Mouse (Mus musculus) CD4-positive, CD25-positive, alpha-beta regulatory T cell, adult 4 months (primary cell): ENCODE measurements around the gene Lrrc49. TPM values are rescaled to one million over a fixed set of nuclear protein-coding genes. Genes with fewer than 3 reads are reported as not detected.

ENCODE experiments used
- ATAC-seq: one replicate; pipeline ENCODE4 v1.8.0; 2017
- polyA plus RNA-seq, 2 experiments: library from polyadenylated mRNA; unstranded; fragments of 100-300 nt; shearing (Covaris generic); gene quantifications; one replicate each; pipeline ENCODE4 v1.2.1; 2017

Lrrc49 gene
- polyA plus RNA-seq, result 1 to 10 TPM; 1.8 to 2.1 TPM

GRCm38 (mm10) chr9:60687891-60688324 is at the start of gene Lrrc49:
Gene Lrrc49, minus strand, starts transcription at chr9:60688158.
- peak; percentile 88 for ATAC-seq

- ATAC-seq, result no peak
These were observed 46.4 kb upstream of the Lrrc49 start for GRCm38 (mm10) chr9:60734321-60734720.

DNA sequence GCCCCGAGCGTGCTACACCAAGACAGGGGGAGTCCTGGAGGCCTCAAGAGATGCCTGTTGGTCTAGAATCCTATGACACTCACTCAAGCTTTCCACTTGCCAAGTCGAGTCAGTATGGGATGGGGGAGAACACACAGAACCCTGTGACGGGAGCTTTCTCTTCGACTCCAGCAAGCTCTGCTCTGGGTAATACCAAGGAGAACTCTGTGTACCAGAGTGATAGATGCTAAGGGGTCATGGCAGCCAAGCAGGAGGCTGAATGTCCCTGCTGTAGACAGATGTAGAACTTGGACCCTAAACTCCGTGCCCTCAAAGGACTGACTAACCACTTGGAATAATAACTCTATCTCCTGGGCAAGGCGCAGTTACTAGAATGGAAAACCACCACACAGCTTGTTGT is 37.0 kb upstream of the Lrrc49 start:
- ATAC-seq, result no peak

- ATAC-seq, result no peak
These were observed 31.7 kb upstream of the Lrrc49 start for GRCm38 (mm10) chr9:60719687-60720086.

DNA sequence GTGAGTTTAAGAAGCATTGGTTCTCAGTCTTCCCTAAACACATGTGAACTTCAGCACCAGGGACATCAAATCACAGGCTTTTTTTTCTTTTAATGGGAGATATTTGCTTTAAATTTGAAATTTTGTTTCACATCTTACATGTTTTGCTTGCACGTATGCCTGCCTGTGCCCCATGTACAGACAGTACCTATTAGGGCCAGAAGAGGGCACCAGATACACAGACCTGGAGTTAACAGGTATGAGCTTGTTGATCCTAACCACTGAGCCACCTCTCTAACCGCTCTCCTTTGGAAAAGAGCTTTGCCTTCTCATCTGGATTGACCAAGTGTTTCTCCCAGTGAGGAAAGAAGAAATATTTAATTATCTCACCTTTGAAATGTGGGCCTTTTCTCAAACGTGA is 30.3 kb upstream of the Lrrc49 start:
- no peak for ATAC-seq

DNA sequence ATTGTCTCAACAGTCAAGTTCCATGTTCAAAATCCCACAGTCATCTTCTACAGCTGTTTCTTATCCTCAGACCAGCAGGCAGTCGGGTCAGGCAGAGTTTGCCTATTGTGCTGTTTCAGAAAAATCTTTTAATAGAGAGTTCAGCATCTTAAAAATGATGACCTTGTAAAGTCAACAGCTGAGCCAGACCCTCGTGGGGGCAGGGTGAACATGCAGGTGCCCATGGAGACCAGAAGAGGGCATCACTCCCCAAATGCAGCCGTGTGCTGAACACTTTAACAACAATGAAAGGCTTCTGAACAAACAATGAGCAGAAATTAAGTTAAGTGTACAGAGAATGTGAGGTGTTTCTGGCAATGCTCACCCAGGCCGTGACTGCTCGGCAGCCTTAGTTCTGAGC is 27.9 kb upstream of the Lrrc49 start:
- no peak for ATAC-seq

GRCm38 (mm10) chr9:60715271-60715670 is 27.3 kb upstream of the Lrrc49 start:
- no peak for ATAC-seq

DNA sequence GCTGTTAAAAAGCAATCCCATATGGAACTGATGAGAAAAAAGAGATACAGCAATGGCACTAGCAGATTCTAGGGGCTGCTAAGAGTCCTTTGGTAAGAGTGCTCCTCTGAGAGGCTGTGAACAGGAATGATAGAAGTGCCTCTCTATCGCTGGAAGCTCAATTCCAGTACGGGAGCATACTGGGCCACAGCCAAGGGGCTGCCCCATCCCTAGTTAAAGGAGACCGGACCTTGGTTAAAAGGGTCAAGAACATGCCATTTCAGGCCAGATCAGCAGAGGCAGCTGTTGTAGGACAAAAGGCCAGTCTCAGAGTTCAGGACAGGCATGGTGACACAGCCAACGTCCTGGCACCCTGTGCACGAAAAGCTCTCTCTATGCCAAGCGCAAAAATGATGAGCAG is 26.2 kb upstream of the Lrrc49 start:
- no peak for ATAC-seq

- no peak for ATAC-seq
These were observed 25.7 kb upstream of the Lrrc49 start for GRCm38 (mm10) chr9:60713616-60714015.

GRCm38 (mm10) chr9:60712771-60713541 is 25.0 kb upstream of the Lrrc49 start, which contains the start of gene Larp6:
Gene Larp6, plus strand, starts transcription at chr9:60712989.
- ATAC-seq, result no peak

GRCm38 (mm10) chr9:60712011-60712410 is 24.1 kb upstream of the Lrrc49 start:
- no peak for ATAC-seq

DNA sequence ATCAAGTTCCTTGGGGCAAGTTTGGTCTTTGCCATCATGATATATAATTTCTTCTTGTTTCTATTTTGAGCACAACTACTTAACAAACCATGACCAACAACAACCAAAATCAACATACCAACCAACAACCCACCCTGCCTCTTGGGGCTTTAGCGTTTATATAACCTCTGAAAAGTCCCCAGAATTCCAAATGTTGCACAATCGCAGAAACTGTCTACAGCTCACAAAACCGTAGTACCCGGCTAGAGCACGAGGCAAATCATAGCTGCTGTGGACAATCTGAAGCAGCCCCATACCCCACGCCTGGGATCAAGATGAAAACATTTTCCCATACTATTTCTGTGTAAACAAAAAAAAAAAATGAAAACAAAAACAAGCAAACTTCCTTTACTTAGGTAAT is 21.8 kb upstream of the Lrrc49 start:
- ATAC-seq, result no peak

GRCm38 (mm10) chr9:60708606-60709005 is 20.6 kb upstream of the Lrrc49 start:
- no peak for ATAC-seq

GRCm38 (mm10) chr9:60707594-60707993 is 19.6 kb upstream of the Lrrc49 start:
- no peak for ATAC-seq

DNA sequence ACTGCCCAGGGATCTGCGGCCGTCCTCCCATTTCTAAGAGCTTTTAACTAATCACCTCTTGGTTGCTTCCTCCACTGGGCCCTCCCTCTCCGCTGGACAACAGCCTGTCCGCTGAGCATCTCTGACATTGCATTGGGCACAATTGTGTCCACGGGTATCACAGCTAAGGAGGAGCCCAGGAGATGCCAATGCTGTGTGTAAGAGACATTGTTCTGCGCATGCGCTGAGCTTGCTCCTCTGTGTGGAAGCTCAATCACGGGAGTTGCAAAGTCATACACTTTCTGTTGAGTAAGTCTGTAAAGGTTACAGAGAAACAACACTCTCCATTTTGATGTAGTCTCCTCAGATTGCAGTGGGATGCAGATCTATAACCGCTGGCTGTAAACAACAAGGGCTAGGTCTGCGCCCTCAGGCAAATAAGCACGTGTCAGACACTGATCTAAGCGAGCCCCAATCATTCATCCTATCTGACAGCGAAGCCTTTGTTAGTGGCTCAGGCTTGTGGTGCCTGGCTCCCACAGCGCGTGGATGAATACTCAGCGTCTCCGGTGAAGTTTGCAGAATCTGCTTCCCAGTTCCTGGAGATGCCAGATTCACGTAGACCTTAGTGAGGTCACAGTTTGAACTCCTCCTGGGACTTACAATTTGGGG is 11.7 kb upstream of the Lrrc49 start:
- no peak for ATAC-seq

DNA sequence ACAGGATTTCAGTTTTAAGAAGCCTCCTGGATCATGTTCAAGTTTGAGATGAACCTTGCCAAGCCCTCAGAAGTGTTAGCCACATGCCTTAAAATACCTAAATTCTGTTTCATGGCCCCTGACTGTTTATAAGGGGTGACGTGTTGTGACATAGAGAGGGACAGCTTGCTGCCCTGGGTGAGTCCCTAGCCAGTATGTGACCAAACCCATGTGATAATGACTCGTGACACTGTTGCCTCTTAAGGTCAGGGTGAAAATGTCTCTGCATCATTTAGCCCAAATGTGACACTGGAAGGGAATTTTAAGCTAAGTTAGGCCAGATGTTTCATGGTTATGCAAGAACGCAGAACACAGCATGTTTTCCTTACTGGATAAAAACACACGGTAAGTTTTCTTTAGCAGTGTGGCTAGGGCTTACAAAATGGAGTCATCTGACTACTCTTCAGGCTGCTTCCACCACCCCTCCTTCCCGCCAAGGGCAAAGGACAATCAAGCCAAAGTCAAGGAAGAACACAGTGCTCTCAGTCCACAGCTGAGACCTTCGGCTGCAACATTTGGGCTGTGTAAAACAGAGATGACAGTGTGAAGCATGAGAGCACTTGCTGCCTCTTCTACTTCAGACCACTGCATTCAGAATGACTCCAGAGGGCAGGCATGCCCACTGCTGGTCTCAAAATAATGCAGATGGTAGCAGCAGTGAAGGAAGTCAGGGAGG is 8.5 kb upstream of the Lrrc49 start:
- ATAC-seq, result no peak

DNA sequence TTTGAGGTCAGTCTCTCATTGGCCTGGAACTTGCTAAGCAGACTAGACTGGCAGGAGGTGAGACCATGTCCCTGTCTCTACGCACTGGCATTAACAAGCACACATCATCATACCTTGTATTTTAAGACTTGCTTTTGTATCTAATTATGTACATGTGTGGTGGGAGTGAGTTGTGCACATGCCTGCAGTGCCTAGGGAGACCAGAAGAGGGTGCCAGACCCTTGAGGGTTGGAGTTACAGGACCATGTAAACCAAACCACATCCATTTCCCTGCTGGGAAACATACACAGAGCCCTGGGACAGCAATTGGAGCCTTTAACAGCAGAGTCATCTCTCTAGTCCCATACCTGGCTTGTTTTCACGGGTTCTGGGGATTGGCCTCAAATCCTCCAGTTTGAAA is 6.0 kb upstream of the Lrrc49 start:
- ATAC-seq, result no peak

- no peak for ATAC-seq
These were observed 4.7 kb upstream of the Lrrc49 start for GRCm38 (mm10) chr9:60692624-60693023.

- ATAC-seq, result peak; percentile 23
These were observed 543 bp downstream of the Lrrc49 start for GRCm38 (mm10) chr9:60687415-60687814.

- ATAC-seq, result no peak
These were observed 5.2 kb downstream of the Lrrc49 start for GRCm38 (mm10) chr9:60682753-60683152.

DNA sequence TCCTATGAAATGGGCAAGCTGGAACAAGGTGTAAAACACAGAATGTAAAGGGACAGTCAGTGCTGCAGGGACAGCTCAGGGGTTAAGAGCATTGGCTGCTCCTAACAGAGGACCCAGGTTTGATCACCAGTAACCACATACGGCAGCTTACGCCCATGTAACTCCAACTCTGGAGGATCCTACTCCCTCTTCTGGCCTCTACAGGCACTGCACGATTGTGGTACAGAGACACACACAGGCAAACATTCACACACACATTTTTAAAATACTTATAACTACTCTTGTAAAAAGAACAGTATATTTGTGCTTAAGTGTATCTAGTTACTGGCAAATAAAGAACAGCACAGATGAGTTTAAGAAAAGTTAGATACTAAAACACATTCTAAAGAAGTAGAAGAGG is 7.0 kb downstream of the Lrrc49 start:
- ATAC-seq, result no peak

- ATAC-seq, result no peak
These were observed 9.0 kb downstream of the Lrrc49 start for GRCm38 (mm10) chr9:60678913-60679312.

DNA sequence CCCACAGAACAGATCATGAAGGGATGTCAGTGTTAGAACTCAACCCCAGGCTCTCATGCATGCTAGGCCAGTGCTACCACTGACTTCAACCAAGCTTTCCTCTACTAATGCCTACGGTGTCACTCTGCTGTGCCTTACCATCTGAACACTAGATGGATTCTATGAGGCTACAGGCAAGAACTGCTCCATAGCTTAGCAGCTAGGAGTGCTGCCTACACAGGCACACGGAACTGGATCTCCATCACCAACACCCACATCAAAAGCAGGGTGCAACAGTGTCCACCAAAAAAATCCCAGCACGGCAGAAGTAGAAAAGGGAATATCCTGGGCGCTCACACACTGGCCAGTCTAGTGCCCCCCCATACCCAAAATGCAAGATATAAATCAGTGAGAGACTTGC is 11.5 kb downstream of the Lrrc49 start:
- ATAC-seq, result no peak

DNA sequence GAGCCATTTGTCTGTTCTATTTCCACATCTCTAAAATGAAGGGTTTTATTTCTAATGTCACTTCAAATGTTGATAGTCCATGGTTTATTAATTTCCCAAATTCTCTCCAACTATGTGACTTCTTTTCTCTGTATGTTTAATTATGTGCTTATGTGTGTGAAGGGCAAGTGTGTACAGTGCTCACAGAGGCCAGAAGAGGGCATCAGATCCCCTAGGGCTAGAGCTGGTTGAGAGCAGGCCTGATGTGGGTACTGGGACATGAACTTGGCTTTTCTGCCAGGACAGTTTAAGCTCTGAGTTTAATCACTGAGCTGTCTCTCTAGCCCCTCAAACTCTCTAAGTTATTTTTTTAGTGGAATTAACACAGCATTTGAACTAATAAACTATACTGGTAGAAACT is 13.2 kb downstream of the Lrrc49 start:
- ATAC-seq, result no peak
